Mouse (Mus musculus): ENCODE measurements at regions not wholly inside any gene's neighbourhood (a gene's known extent, or its start where the extent isn't known, plus 50 kb on each side); places are given as distances from the start of the nearest gene placed in this dataset.

GRCm38 (mm10) chr3:155994044-155994443 is 567.5 kb upstream of the Negr1 start:
- DNase-seq: no peak

DNA sequence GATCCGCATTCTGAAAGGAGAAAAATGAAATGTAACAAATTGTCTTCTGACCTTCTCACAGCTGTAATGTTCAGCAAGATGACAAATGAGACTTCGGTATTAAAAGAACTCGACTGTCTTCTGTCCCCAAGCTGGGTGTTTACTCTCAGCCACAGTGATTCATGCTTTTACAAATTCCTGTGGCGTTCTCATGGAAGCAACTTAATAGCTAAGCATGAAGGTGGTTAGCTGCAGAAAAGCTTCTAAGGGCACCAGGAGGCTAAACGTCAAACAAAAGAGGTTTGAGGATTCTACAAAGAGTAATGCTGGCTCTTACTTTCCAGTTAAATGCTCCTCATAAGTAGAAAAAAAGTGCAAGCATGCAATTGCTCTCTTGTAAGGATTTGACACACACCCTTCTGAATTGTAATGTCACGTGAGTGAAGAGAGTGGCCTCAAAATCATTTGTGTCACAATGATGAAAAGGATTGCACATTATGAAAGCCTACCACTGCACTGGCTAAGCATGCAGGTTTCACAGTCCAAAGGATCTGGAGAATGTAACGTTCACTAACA is 543.8 kb upstream of the Negr1 start:
- no peak for DNase-seq

GRCm38 (mm10) chr3:156028602-156029188 is 532.9 kb upstream of the Negr1 start:
- no peak for DNase-seq

- no peak for DNase-seq
Measured at GRCm38 (mm10) chr3:156070257-156070656, 491.3 kb upstream of the Negr1 start.

GRCm38 (mm10) chr3:156082268-156082667 is 479.3 kb upstream of the Negr1 start:
- no peak for DNase-seq

- no peak for DNase-seq
Measured at GRCm38 (mm10) chr3:156093689-156094088, 467.9 kb upstream of the Negr1 start.

GRCm38 (mm10) chr3:156094990-156095389 is 466.6 kb upstream of the Negr1 start:
- no peak for DNase-seq

DNA sequence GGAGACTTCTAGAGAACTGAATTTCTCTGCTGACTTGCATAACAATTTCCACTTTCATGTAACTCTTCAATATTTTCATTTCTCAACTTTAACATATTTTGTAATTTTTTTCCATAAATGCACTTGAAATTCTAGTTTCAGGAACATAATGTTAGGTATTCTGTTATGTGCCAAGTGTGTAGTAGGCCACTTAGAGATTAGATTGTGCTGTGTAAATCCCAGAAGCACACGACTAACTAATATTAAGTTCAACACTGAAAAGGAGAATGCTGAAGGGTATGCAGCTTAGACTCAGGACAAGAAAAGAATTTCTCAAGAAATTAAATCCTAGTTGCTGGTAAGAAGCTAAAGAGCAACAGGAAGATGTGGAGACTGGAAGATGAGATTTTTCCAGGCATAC is 455.8 kb upstream of the Negr1 start:
- DNase-seq: no peak

GRCm38 (mm10) chr3:156120341-156120740 is 441.3 kb upstream of the Negr1 start:
- no peak for DNase-seq

- no peak for DNase-seq
Measured at GRCm38 (mm10) chr3:156131598-156131997, 430.0 kb upstream of the Negr1 start.

- DNase-seq: no peak
Measured at GRCm38 (mm10) chr3:156141355-156141754, 420.2 kb upstream of the Negr1 start.

DNA sequence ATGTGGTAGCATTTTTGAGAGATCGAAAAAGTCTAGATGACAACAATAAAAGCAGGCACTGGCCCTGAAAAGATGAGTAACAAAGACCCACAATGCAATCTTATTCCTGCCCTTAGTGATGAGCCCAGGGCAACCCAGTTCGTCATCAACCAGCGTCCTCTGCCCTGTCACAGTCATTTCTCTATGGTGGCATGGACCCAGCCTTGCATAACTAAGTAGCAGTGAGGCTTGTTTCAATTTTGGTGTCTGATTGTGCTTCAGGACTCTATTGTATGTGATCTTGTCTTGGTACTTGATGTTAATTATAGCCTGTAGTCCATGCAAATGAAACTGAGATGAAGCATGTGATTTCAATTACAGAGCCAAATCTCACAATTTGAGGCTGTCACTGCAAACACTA is 412.3 kb upstream of the Negr1 start:
- no peak for DNase-seq

- DNase-seq: no peak
Measured at GRCm38 (mm10) chr3:156170076-156170475, 391.5 kb upstream of the Negr1 start.

- no peak for DNase-seq
Measured at GRCm38 (mm10) chr3:156198688-156199087, 362.9 kb upstream of the Negr1 start.

GRCm38 (mm10) chr3:156199749-156200467 is 361.7 kb upstream of the Negr1 start:
- no peak for DNase-seq

- no peak for DNase-seq
Measured at GRCm38 (mm10) chr3:156205246-156205645, 356.3 kb upstream of the Negr1 start.

GRCm38 (mm10) chr3:156208420-156208819 is 353.2 kb upstream of the Negr1 start:
- no peak for DNase-seq

GRCm38 (mm10) chr3:156210827-156211226 is 350.8 kb upstream of the Negr1 start:
- no peak for DNase-seq

DNA sequence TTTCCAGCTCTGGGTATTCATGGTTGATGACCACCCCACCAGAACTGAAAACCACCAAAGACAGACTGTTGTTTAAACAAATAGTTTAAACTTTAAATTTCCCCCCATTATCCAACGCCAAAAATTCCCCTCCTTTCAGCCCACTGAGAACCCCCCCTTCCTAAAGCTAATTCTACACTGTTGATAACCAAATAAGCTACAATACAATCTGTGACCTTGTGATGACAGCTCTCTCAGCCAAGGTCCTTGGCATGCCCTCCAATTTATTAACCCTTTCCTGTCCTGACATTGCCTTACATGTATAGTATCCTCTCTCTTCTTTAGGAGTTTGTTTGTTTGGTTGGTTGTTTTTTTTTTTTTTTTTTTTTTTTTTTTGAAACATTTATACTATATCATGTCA is 346.8 kb upstream of the Negr1 start:
- DNase-seq: no peak

DNA sequence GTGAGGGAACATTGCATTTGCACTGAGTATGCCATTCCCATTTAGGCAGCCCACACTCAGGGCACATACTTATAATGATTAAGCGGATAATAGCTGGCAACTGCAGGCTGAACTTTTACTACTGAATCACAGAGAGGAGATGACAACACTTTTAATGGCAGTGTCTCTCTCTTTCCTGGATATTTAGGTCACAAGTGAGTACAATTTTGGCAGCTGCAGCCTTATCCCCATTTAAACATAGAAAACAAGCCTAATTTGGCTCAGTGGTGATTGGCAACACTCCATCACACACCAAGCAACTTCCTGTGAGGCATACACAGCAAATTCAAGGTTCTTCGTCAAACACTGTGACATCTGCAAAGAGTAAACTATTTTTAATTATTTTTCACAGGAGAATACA is 329.5 kb upstream of the Negr1 start:
- DNase-seq: no peak

- no peak for DNase-seq
Measured at GRCm38 (mm10) chr3:156235955-156236354, 325.6 kb upstream of the Negr1 start.

DNA sequence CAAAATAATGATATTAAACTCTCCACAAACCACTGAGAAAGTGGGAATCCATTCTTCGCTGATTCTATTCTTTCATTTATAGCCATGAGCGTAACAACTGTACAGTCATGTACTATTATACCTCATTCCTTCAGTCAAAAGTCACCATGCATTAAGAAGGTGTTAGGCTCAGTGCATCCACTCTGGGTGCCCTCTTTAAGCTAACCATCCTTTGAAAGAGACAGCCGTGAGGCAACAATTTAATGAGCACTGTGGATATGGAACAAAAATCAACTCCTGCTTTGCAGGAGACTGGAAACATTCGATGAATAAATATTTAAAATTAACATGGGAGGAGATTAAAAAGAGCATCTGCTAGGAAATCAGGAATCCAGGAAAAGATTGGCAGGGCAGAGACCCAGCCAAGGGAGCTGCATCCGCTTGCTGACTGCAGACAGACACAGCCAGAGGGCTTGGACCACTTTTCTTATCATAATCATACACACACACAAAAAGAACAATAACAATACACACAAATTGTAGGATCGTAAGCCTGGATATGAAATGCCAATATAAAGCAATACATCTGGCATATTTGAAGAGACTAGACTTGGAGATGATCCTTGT is 309.2 kb upstream of the Negr1 start:
- no peak for DNase-seq

DNA sequence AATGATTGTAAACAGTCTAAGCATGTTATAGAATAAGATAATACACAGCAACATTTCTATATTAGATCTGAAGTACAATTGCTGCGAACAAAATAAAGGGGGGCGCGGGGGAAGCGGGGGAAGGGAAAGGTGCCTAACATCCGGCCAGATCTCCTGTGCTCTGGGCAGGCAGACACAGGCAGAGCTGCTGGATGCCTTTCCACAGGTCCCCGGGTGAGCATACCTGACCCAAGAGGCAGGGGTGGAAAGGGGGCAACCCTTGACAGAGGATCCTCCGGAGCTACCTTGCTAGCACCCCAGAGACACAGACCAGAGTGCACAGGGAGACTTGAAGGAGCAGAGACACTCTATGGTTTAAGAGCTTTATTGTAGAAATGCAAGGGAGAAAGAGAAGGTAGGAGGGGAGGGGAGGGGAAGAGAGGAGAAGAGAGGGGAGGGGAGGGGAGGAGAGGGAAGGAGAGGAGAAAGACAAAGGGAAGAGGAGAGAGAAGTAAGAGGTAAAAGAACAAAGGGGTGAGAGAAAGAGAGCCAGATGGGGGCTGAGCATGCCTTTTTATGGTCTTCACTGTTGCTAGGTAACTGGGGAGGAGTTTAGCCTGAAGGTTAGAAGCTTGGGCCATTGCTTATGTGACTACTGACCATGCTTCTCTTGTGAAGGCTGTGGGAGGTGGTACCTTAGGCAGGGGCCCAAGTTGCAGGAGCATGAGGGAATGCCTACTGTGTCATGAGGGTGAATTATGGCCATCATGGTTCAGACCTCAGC is 308.2 kb upstream of the Negr1 start:
- no peak for DNase-seq
